Mouse (Mus musculus) liver, adult 2 months (tissue): ENCODE results near the gene Igsf6.

ENCODE experiments used
- CTCF ChIP-seq: fragments of 200-500 bp; IDR thresholded peaks from 2 replicates; pipeline ENCODE4 v1.5.1; 2011; ENCODE audit warnings: low read depth, low read length, control low read depth
- POLR2A ChIP-seq: fragments of 200-500 bp; IDR thresholded peaks from 2 replicates; pipeline ENCODE4 v1.6.1; 2011; ENCODE audit warnings: low read length, control low read depth; ENCODE audit not compliant: insufficient read depth; ENCODE audit errors: extremely low read depth

- TF ChIP-seq CTCF = no peak
- TF ChIP-seq POLR2A = no peak
Observed at GRCm38 (mm10) chr7:121035161-121035721, 39.1 kb downstream of the Igsf6 start.
